Comparison of ENCODE assay signal across 14 mouse cellular contexts in the genomic region with DNA sequence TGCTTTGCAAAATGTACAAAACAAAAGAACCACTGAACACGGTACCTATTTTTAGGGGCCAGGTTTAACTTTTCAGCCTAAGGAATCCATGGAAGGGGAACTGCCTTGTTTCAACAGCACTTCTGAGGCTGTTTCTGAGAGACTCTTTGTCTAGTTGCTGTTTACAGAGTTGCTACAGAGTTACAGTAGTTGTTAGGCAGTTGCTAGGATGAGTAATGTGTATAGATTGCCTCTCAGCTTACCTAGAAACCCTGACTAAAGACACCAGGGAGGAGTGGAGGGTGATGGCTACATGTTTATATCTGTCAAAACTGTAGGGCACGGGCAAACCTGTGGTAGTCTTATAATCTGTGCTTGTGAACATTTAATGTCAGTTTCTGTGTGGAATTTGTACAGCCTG. TPM values are rescaled to one million over a fixed set of nuclear protein-coding genes. Genes with fewer than 3 reads are reported as not detected.
"Had no signal": no experiment of that assay in that cellular context is flagged by ENCODE, and none has a peak within 500 bp of the region (broad histone marks: within the 10 kb centered on the region; RNA-seq: fewer than 3 reads in every experiment).

No protein-coding gene starts in this region.

- H3K9ac ChIP-seq: limb, embryonic 12.5 days; liver, embryonic 14.5 days had no signal

- H3K9me3 ChIP-seq: limb, embryonic 12.5 days; midbrain, embryonic 10.5 days had no signal

- H3K36me3 ChIP-seq: midbrain, embryonic 10.5 days had no signal

- H3K4me2 ChIP-seq: limb, embryonic 12.5 days had no signal

- H3K4me1 ChIP-seq: limb, embryonic 12.5 days; midbrain, embryonic 10.5 days had no signal

- H3K27ac ChIP-seq: kidney, postnatal 0 days; limb, embryonic 12.5 days; liver, embryonic 14.5 days; midbrain, embryonic 10.5 days had no signal

- DNase-seq: kidney, adult 11 months; kidney, adult 9 months; kidney, postnatal 36 days; midbrain, embryonic 14.5 days; thymus, adult 18-20 months; thymus, postnatal 14 days had no signal

- H3K27me3 ChIP-seq: limb, embryonic 12.5 days had no signal

- H3K4me3 ChIP-seq: limb, embryonic 12.5 days; midbrain, embryonic 10.5 days; myocyte had no signal

RNA-seq across cellular contexts. Expression of a gene that starts 21.5 kb away (rescaled TPM):
- total RNA-seq: liver, adult 2 months; megakaryocyte, adult 5-6 weeks had no signal
- polyA plus RNA-seq: kidney, postnatal 0 days; limb, embryonic 12.5 days; liver, adult 2 months; liver, embryonic 14.5 days; midbrain, embryonic 14.5 days; myocyte; neural tube, embryonic 11.5 days had no signal
